Mouse (Mus musculus) cerebellum, adult 2 months (tissue): ENCODE measurements at regions not wholly inside any gene's neighbourhood (a gene's known extent, or its start where the extent isn't known, plus 50 kb on each side); places are given as distances from the start of the nearest gene placed in this dataset.

Experiments used
- CTCF ChIP-seq: fragments of 200-500 bp; IDR thresholded peaks from 2 replicates; pipeline ENCODE4 v1.5.1; 2011; ENCODE audit warnings: low read depth, mild to moderate bottlenecking, control low read depth, low read length, moderate library complexity, borderline replicate concordance; ENCODE audit not compliant: insufficient read depth
- POLR2A ChIP-seq: fragments of 200-500 bp; IDR thresholded peaks from 2 replicates; pipeline ENCODE4 v1.6.1; 2011; ENCODE audit warnings: low read length, control low read depth, borderline replicate concordance; ENCODE audit not compliant: insufficient read depth

GRCm38 (mm10) chr7:83256236-83256784 is 328.4 kb upstream of the Tmc3 start:
- no peak for TF ChIP-seq CTCF
- no peak for TF ChIP-seq POLR2A
